Mouse (Mus musculus) heart, postnatal 14 days (tissue): ENCODE measurements at regions not wholly inside any gene's neighbourhood (a gene's known extent, or its start where the extent isn't known, plus 50 kb on each side); places are given as distances from the start of the nearest gene placed in this dataset.
"Not testable (repeated sequence)": the region's sequence is repeated elsewhere in the genome, so short reads cannot be mapped to it uniquely, and the experiment has no call there.

ENCODE experiments used
- DNase-seq, 2 experiments: peaks; one replicate each; pipeline ENCODE4 v3.0.0; 2021 to 2022
- intact Hi-C: fragments of 180-260 bp; cut with DNase I; formaldehyde crosslinking; loops from one replicate; pipeline ENCODE4 v1.15.1; 2025

DNA sequence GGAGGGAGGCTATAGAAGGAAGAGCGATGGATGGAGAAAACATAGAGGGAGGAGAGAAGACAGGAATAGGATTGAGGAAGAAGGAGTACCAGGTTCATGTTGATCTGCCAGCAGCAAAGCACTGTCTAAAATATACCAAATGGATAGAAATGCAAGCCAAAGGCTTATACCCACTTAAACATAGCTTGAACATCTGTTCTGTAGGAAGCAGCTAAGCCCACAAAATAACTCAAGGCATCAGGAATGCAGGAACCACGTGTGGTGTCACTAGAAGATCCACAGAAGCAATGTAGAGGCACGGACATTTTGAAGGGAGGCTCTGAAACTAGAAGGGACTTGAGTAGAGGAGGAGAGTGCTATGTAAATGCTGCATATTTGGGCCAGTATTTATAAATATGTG, 78.9 kb downstream of the Smgc start:
- intact Hi-C loops, result no loop called here
- DNase-seq, result no peak

DNA sequence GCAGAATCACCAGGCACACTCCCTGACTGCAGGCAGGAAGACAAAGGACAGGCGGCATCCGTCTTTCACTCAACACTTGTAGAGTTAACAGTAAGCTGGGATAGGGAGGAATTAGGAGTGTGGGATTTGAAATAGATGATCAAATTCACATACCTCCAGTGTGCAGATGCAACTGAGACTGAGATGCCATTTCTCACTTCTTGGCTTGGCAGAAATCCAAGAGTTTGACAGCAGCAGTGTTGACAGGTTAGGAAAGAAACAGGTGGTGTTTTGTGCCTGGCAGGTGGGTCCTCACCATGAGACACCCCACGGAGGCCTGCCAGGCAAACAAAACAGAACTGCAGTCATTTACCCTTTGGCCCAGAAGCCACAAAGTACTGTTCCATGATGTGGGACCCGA, 79.8 kb downstream of the Smgc start:
- intact Hi-C loops, result no loop called here
- no peak for DNase-seq

DNA sequence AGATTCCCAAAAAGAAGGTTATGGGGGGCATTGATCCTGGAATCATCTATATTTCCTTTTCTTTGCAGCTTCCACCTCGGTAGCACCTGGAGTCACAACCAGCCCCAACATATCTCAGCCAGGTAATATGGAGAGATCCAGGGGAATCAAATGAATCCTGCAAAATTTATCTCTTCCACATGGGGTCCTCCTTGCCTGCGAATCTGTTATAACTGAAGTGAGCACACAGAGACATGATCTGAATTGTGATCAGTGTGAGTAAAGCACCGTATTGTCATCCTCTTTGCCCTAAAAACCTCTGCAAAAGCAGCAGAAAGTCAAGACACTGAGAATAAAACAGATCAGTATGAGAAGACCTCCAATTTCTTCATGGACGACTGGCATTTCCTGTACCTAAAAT, 86.5 kb downstream of the Smgc start:
- no peak for DNase-seq
- intact Hi-C loops, result no loop called here

DNA sequence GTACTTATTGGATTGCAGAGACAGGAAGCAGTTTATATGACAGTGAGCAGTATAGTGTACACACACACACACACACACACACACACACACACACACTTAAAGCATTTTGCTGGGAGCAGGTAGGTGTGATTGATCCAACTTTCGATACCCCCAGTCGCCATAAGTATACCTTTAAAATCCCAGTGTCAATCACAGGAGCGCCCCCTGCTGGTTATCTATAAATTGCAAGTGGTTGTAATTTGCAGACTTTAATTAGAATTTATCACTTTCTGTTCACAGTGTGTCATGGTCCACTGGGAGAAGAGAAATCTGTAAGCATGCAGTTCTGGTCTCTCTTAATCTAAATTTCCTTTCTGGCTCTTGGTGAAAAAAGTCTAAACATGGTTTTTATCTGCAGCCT, 89.4 kb downstream of the Smgc start:
- DNase-seq, result no peak
- intact Hi-C loops, result no loop called here

DNA sequence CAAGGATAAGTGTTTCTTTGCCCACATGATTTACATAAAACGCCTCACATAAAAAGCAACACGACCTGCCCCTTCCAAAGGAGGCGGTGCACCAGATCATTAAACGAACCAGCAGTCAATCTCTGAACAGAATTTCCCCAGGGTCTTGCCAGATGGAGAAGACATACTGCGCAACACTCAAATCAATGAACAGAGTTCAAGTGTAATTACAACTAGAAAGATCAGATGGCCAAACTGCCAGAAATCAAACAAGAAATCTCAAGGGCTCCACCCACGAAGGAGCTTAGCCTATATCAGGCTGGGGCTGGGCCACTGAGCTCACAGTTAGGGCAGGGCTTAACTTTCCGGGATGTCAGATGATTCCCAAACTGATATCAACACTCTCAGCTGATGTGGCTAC, 90.4 kb downstream of the Smgc start:
- DNase-seq, result no peak
- intact Hi-C loops, result no loop called here

DNA sequence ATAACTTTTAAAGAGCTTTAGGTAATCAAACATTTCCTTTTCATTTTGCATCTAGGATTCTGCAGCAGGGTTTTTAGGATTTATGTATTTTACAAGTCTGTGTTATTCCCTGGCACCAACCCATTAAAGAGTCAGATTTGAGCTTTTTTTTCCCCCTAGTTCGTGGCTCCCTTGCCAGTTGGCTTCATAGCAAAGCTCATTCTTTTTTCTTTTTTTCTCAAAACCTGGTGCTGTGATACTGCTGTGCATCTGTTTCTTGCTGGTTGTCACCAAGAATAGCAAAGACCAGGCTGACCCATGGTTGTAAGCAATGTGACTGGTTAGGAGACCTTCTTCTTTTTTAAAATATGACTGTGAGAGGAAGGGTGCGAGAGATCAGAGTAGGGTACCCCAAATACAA, 93.7 kb upstream of the Cntn1 start:
- intact Hi-C loops, result no loop called here
- DNase-seq, result no peak

DNA sequence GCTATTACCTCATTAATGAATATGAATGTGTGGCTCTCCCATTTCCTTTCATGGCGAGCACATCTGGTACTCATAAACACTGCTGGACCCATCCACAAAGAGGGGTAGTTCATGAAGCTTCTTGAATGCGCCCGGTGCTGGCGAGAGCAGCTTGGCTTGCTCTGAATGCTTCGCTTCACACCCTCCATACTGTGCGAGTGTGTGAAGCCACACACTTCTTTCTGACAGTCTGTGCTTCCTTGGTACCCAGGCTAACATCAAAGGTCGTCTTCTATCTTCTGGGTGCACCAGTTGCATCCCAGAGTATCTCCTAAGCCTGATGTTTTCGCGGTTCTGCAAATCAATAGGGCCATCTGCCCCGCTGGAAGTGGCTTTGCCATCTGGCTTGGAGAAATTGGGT, 85.8 kb upstream of the Cntn1 start:
- intact Hi-C loops, result no loop called here
- DNase-seq, result no peak

DNA sequence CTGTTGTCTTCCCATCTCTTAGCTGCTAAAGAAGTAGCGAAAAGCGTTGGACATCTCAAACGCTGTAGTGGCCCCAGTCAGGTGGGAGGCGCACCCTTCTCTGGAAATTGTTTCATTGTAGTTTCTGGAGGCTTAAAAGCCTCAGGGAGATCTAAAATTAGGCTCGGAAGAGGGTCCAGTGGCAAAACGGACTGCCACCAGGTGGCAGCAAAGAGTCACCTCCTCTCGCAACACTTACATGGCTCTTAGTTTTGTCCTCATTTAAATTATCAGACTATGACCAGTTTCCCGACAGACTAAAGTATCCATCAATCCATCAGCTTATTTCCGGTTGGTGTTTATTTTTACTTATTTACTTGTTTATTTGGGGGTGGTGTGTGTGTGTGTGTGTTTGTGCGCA, 81.6 kb upstream of the Cntn1 start:
- peak; percentile 53 to 71 for DNase-seq
- intact Hi-C loops, result loop anchor here (1.0 kb wide), 1 partner anchor 262 kb away; no protein-coding TSS in a partner anchor

DNA sequence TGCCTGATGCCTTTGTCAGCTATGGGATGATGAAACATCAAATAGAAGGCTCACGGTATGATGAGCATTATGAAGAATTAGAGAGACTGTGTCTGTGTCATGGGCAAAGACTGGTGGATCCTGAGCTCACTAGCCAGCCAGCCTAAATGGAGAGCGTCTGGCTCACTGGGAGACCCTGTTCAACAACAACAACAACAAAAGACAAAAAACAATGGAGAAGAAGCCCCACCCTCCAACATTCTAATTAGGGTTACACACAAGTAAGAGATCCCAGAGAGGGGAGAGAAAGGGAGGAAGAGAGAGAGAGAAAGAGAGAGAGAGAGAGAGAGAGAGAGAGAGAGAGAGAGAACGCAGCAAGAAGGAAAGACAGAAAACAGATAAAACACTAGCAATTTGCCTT, 79.6 kb upstream of the Cntn1 start:
- DNase-seq, result no peak
- intact Hi-C loops, result no loop called here

DNA sequence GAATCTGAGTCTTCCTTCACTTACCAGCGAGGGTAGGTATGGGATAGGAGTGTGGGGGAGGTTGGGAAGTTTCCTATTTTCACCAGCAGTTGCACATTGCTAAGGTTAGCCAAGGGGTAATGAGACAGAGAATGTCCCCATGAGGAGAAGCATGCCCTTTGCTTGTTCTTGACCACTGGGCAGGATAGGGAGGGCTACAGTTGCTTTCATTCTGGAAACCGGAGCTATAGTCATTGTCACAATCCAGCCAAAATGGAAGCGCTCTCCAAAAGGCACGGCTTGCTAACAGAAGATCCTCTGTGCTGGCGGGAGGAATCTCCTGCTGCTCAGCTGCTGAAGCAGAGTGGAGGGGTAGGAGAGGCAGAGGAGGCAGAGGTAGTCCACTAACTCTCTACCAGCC, 79.1 kb upstream of the Cntn1 start:
- DNase-seq, result no peak
- intact Hi-C loops, result no loop called here

DNA sequence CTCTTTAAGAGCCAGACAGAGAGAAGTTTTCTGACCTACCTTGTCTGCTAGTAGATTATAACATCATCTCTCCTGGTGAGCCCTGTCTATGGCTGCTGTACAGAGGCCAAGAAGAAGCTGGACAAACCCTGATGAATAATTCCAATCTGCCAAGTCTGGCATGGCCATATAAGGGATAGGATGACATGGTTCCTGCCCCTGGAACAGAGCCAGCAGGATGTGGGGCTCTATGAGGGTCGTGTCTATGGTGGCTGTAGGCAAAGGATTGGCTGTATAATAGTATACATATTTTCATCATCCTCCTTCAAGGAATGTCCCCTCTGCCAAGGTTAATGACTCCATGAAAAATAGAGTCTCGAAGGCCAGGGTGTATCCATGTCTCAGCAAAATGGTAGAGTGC, 75.4 kb upstream of the Cntn1 start:
- DNase-seq, result no peak
- intact Hi-C loops, result no loop called here

DNA sequence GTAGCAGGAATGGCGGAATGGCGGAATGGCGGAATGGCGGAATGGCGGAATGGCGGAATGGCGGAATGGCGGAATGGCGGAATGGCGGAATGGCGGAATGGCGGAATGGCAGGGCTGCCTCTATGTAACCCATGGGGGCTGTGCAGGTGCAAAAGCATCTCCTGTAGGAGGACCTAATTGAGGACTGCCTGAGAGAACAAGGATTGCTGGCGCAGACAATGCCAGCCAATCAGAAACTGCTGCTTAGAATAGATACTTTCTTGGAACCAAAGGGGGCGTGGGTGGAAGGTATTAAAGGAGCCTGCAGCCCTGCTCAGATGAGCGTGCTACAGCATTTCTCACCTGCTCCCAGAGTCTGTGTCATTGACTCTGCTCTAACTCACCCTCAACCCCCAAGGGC, 67.8 kb upstream of the Cntn1 start:
- DNase-seq, intact Hi-C loops: not testable (repeated sequence)

DNA sequence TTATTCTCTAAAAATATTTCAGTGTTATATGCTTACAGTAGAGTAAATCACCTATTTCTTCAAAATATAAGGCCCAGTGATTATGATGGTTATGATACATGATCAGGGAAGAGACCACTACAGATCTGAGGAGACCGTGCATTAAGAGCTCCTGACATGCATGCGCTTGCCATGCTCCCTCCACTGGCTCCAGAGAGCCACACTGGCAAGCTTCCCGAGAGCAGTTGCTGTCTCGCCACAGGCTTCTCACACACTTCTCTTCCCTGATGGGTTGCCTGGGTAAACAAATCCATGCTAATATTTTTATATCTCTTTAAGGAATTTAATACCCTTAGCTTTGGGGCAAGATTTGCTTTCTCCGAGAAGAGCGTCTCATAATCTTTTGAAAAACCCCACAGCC, 50.9 kb upstream of the Cntn1 start:
- DNase-seq, result no peak
- intact Hi-C loops, result no loop called here
